Mouse (Mus musculus) C2C12 (cell line): Measurements from ENCODE around the gene Raver2.

Experiments used
- CEBPB ChIP-seq: IDR thresholded peaks from one replicate; pipeline ENCODE4 v1.6.1; 2011; ENCODE audit warnings: low read depth, mild to moderate bottlenecking, control low read depth, moderate library complexity
- CTCF ChIP-seq: IDR thresholded peaks from one replicate; pipeline ENCODE4 v1.5.1; 2011; ENCODE audit not compliant: control insufficient read depth, insufficient read depth, insufficient read length
- MAX ChIP-seq: IDR thresholded peaks from one replicate; pipeline ENCODE4 v1.6.1; 2011; ENCODE audit warnings: mild to moderate bottlenecking, control low read depth
- MYOD1 ChIP-seq: IDR thresholded peaks from one replicate; pipeline ENCODE4 v1.6.1; 2011; ENCODE audit warnings: low read depth; ENCODE audit not compliant: control insufficient read depth, insufficient read length
- MYOG ChIP-seq: IDR thresholded peaks from one replicate; pipeline ENCODE4 v1.6.1; 2011; ENCODE audit not compliant: control insufficient read depth, insufficient read length; ENCODE audit errors: extremely low read depth
- USF1 ChIP-seq: IDR thresholded peaks from one replicate; pipeline ENCODE4 v1.6.1; 2011; ENCODE audit warnings: low read depth, mild to moderate bottlenecking, control low read depth, moderate library complexity

DNA sequence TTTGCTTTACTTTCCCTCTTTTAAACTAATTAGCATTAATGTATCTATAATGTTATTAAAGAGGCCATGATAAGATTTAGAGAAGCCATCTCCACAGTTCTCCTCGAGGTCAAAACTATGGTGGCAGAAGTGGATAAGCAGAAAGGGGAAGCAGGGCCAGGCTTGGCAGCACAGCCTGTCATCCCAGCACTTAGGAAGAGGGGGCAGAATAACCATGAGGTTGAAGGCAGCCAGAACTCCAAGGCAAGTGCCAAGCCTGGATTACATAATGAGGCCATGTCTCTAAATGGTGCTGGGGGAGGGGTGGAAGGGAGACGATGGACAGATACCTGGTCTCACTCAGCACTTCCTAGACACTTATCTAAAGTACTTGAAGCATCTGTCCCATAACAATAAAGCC, 129.6 kb downstream of the Raver2 start:
- TF ChIP-seq CTCF: no peak
- no peak for TF ChIP-seq USF1
- TF ChIP-seq CEBPB: no peak
- TF ChIP-seq MYOG: no peak
- no peak for TF ChIP-seq MAX
- TF ChIP-seq MYOD1: no peak
